Mouse (Mus musculus): ENCODE results near the gene R3hdm2. TPM values are rescaled to one million over a fixed set of nuclear protein-coding genes. Genes with fewer than 3 reads are reported as not detected.

R3hdm2 gene
- polyA plus RNA-seq, 1 experiment from 2014 or later = 58.8 TPM

- Histone ChIP-seq H3K9me3 (no peaks in the 10 kb centered on the region), H3K27me3 (0 out of 2 replicates have a peak, but pooled peaks cover 4% of the 10 kb centered on the region), H3K4me3 (no peak within 1 kb of the TSS), H3K27ac (no peak within 1 kb of the TSS), H3K4me2 (no peak within 1 kb of the TSS), H3K4me1 (peaks cover 10% of the 10 kb centered on the region; the same call in 1 of the 2 replicates), H3K9ac (no peak within 1 kb of the TSS), H3K36me3 (no peaks in the 10 kb centered on the region)
- 84% methylated on average over 18 of the region's 18 CpGs for WGBS
- no peak for ATAC-seq (ENCODE audit: insufficient number of reproducible peaks, insufficient read depth, low FRiP score, low TSS enrichment, low read depth)
These were observed 25.9 kb upstream of the R3hdm2 start, which contains the start of gene Inhbe for GRCm38 (mm10) chr10:127353909-127354895. Gene Inhbe, minus strand, starts transcription at chr10:127354411.

- H3K9ac ChIP-seq = no peak overlapping the region
- peaks cover 9% of the 10 kb centered on the region; the same call in 1 of the 2 replicates for H3K4me1 ChIP-seq
- ATAC-seq (ENCODE audit: insufficient number of reproducible peaks, insufficient read depth, low FRiP score, low TSS enrichment, low read depth) = no peak
- H3K4me2 ChIP-seq = no peak overlapping the region
- H3K9me3 ChIP-seq = no peaks in the 10 kb centered on the region
- H3K4me3 ChIP-seq = no peak overlapping the region
- no peak overlapping the region for H3K27ac ChIP-seq
- 43% methylated on average over 10 of the region's 10 CpGs for WGBS
- H3K27me3 ChIP-seq = 0 out of 2 replicates have a peak, but pooled peaks cover 4% of the 10 kb centered on the region
- no peaks in the 10 kb centered on the region for H3K36me3 ChIP-seq
These were observed 24.8 kb upstream of the R3hdm2 start for GRCm38 (mm10) chr10:127355336-127355735.

GRCm38 (mm10) chr10:127360714-127361113 is 19.4 kb upstream of the R3hdm2 start:
- H3K4me1 ChIP-seq = no peaks in the 10 kb centered on the region

GRCm38 (mm10) chr10:127367116-127367515 is 13.0 kb upstream of the R3hdm2 start:
- WGBS = 79% methylated on average over 5 of the region's 5 CpGs
- Histone ChIP-seq H3K27ac (no peak overlapping the region), H3K9ac (no peak overlapping the region)

More at GRCm38 (mm10) chr10:127360714-127361113, 19.4 kb upstream of the R3hdm2 start:
- no peak for ATAC-seq (ENCODE audit: insufficient number of reproducible peaks, insufficient read depth, low FRiP score, low TSS enrichment, low read depth)
- no peaks in the 10 kb centered on the region for H3K36me3 ChIP-seq
- H3K4me2 ChIP-seq = no peak overlapping the region
- no peaks in the 10 kb centered on the region for H3K27me3 ChIP-seq
- no peaks in the 10 kb centered on the region for H3K9me3 ChIP-seq
- H3K9ac ChIP-seq = no peak overlapping the region
- no peak overlapping the region for H3K27ac ChIP-seq
- no peak overlapping the region for H3K4me3 ChIP-seq
- 86% methylated on average over 3 of the region's 3 CpGs for whole genome bisulfite sequencing

GRCm38 (mm10) chr10:127368273-127368672 is 11.9 kb upstream of the R3hdm2 start:
- Histone ChIP-seq H3K4me2 (no peak overlapping the region), H3K4me1 (no peaks in the 10 kb centered on the region), H3K9ac (no peak overlapping the region), H3K36me3 (no peaks in the 10 kb centered on the region), H3K27me3 (no peaks in the 10 kb centered on the region), H3K27ac (no peak overlapping the region), H3K4me3 (no peak overlapping the region), H3K9me3 (no peaks in the 10 kb centered on the region)
- WGBS = 83% methylated on average over 2 of the region's 2 CpGs
- no peak for ATAC-seq (ENCODE audit: insufficient number of reproducible peaks, insufficient read depth, low FRiP score, low TSS enrichment, low read depth)

More at GRCm38 (mm10) chr10:127367116-127367515, 13.0 kb upstream of the R3hdm2 start:
- Histone ChIP-seq H3K27me3 (no peaks in the 10 kb centered on the region), H3K4me2 (no peak overlapping the region), H3K4me3 (no peak overlapping the region), H3K4me1 (no peaks in the 10 kb centered on the region), H3K9me3 (no peaks in the 10 kb centered on the region), H3K36me3 (no peaks in the 10 kb centered on the region)
- no peak for ATAC-seq (ENCODE audit: insufficient number of reproducible peaks, insufficient read depth, low FRiP score, low TSS enrichment, low read depth)

GRCm38 (mm10) chr10:127369834-127370820 is 10.0 kb upstream of the R3hdm2 start, which contains the start of gene Inhbc:
Gene Inhbc, minus strand, starts transcription at chr10:127370431.
- Histone ChIP-seq H3K36me3 (no peaks in the 10 kb centered on the region), H3K27ac (no peak within 1 kb of the TSS), H3K4me3 (no peak within 1 kb of the TSS), H3K27me3 (no peaks in the 10 kb centered on the region), H3K4me1 (no peaks in the 10 kb centered on the region), H3K9ac (no peak within 1 kb of the TSS), H3K4me2 (no peak within 1 kb of the TSS), H3K9me3 (no peaks in the 10 kb centered on the region)
- ATAC-seq (ENCODE audit: insufficient number of reproducible peaks, insufficient read depth, low FRiP score, low TSS enrichment, low read depth) = no peak
- WGBS = 73% methylated on average over 22 of the region's 22 CpGs

GRCm38 (mm10) chr10:127371023-127371422 is 9.1 kb upstream of the R3hdm2 start:
- Histone ChIP-seq H3K4me2 (no peak overlapping the region), H3K9ac (no peak overlapping the region), H3K4me3 (no peak overlapping the region), H3K36me3 (no peaks in the 10 kb centered on the region), H3K9me3 (no peaks in the 10 kb centered on the region), H3K4me1 (no peaks in the 10 kb centered on the region), H3K27ac (no peak overlapping the region), H3K27me3 (no peaks in the 10 kb centered on the region)
- WGBS = 72% methylated on average over 2 of the region's 2 CpGs
- ATAC-seq (ENCODE audit: insufficient number of reproducible peaks, insufficient read depth, low FRiP score, low TSS enrichment, low read depth) = no peak

- peaks cover 9% of the 10 kb centered on the region for H3K4me1 ChIP-seq
- H3K9ac ChIP-seq = no peak overlapping the region
- no peak overlapping the region for H3K4me3 ChIP-seq
- 78% methylated on average over 3 of the region's 3 CpGs for WGBS
- H3K9me3 ChIP-seq = no peaks in the 10 kb centered on the region
- H3K27me3 ChIP-seq = no peaks in the 10 kb centered on the region
- no peak overlapping the region for H3K4me2 ChIP-seq
- H3K36me3 ChIP-seq = no peaks in the 10 kb centered on the region
- no peak for ATAC-seq (ENCODE audit: insufficient number of reproducible peaks, insufficient read depth, low FRiP score, low TSS enrichment, low read depth)
- H3K27ac ChIP-seq = no peak overlapping the region
These were observed 2.4 kb upstream of the R3hdm2 start for GRCm38 (mm10) chr10:127377700-127378099.

- ATAC-seq (ENCODE audit: insufficient number of reproducible peaks, insufficient read depth, low FRiP score, low TSS enrichment, low read depth) = no peak
- 84% methylated on average over 8 of the region's 8 CpGs for WGBS
- Histone ChIP-seq H3K4me2 (peak overlapping the region; percentile 66), H3K27ac (peak overlapping the region; percentile 95), H3K4me1 (peaks cover 18% of the 10 kb centered on the region), H3K36me3 (peaks cover 6% of the 10 kb centered on the region; the same call in 1 of the 2 replicates), H3K27me3 (no peaks in the 10 kb centered on the region), H3K4me3 (peak overlapping the region; percentile 70), H3K9ac (peak overlapping the region; percentile 85), H3K9me3 (no peaks in the 10 kb centered on the region)
These were observed 473 bp upstream of the R3hdm2 start for GRCm38 (mm10) chr10:127379654-127380053.

GRCm38 (mm10) chr10:127380767-127381742 is 928 bp downstream of the R3hdm2 start:
- H3K4me3 ChIP-seq = peak overlapping the region; percentile 70
- H3K9me3 ChIP-seq = no peaks in the 10 kb centered on the region
- H3K27ac ChIP-seq = peak overlapping the region; percentile 95
- WGBS = 1% methylated on average over 52 of the region's 79 CpGs
- peaks cover 18% of the 10 kb centered on the region for H3K4me1 ChIP-seq
- no peaks in the 10 kb centered on the region for H3K27me3 ChIP-seq
- H3K4me2 ChIP-seq = peak overlapping the region; percentile 66
- peaks cover 6% of the 10 kb centered on the region; the same call in 1 of the 2 replicates for H3K36me3 ChIP-seq
- H3K9ac ChIP-seq = peak overlapping the region; percentile 85
- ATAC-seq (ENCODE audit: insufficient number of reproducible peaks, insufficient read depth, low FRiP score, low TSS enrichment, low read depth) = peak; percentile 65

Data from embryonic facial prominence, embryonic 13.5 days (tissue).